Mouse (Mus musculus): ENCODE results near the gene Banf1. TPM values are rescaled to one million over a fixed set of nuclear protein-coding genes. Genes with fewer than 3 reads are reported as not detected.
"Not testable (repeated sequence)": the region's sequence is repeated elsewhere in the genome, so short reads cannot be mapped to it uniquely, and the experiment has no call there.

The Banf1 gene
- total RNA-seq (2021), result 100 to 1,000 TPM; 127 to 128 TPM
- long read RNA-seq, experiment 1, transcript Banf1-201 (3 exons, 1,261 nt), result major isoform, 93 of 183 reads
- long read RNA-seq, experiment 1, transcript Banf1-202 (3 exons, 758 nt), result minor isoform, 7 of 183 reads
- long read RNA-seq, experiment 1, partial matches to known transcripts, result 82 of 183 reads
- long read RNA-seq, experiment 1, other reads (novel, unspliced or antisense), result 0 of 183 reads
- long read RNA-seq, experiment 2, transcript Banf1-202 (3 exons, 758 nt), result minor isoform, 5 of 158 reads
- long read RNA-seq, experiment 2, transcript Banf1-201 (3 exons, 1,261 nt), result major isoform, 72 of 158 reads
- long read RNA-seq, experiment 2, partial matches to known transcripts, result 75 of 158 reads
- long read RNA-seq, experiment 2, other reads (novel, unspliced or antisense), result 6 of 158 reads

DNA sequence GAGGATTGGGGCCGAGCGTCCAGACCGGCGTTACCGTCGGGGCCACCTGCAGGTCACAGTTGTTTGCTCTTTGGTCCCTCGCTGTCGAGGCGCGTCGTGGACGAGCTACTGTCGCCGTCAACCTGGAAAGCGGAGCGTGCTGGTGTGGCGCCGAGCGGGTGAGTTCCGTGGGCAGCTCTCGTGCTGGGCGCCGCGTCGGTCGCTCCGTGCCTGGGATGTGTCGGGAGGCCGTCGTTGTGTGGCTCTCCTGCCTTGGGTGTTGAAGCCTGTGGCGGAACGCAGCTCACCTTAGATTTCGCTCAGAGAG is at the start of gene Banf1:
Banf1 (minus strand) TSS at position 116 of the 307 bp plus-strand sequence.
- no peak for DNase-seq (ENCODE audit: low spot score)

DNA sequence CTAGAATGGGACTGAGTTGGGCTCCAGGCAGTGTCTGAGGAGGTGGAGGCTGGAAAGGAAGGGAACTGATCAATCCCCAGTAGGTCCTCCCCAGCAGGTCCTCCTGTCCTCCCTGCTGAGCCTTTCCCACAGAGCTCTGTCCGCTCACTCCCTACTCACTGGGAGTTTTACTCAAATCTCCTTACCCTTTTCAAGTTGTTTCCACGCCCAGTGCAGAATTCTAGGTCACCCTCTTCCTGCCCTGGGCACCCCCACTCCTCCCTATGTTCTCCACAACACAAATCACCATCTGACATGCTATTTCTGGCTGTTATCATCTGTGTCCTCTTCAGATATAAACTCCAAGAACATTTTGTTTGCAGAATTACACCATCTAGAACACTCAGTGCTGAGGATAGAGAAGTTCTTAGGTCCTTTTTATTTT is 47.6 kb upstream of the Banf1 start:
- peak; percentile 80 for DNase-seq (ENCODE audit: low spot score)

DNA sequence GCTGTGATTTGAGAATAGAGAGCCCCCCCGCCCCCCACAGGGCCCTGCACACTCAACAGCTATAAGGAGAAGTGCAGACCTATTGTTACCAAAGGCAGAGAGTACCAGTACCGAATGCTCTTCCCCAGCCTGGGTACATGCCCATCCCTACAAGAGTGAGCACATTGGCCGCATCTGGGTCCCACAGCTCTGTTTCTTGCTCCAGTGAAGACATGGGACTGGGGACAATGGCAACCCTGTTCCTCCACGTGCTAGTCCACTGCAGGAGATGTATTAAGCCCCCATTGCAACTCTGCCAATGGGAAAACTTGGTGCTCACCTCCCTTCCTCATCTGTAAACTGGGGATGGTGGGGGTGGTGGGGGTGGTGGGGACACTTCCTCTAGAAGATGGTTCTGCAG is 46.9 kb upstream of the Banf1 start:
- no peak for DNase-seq (ENCODE audit: low spot score)

DNA sequence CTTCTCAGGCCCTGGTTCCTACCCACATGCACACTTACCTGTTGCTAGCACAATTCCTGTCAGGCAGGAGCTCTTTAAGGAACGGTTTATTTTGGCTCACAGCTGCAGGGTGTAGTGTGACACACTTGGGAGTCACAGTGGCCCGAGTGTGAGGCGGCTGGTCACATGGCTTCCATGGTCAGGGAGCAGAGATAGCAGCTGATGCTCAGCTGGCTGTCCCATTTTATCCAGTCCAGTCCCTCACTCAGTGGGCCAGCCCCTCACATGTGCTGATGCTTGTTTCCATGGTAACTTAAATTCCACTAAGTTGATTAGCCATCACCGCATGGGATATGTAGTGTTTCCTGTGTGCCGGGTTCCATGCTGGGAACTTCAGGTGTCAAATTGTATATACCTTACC is 45.0 kb upstream of the Banf1 start:
- DNase-seq (ENCODE audit: low spot score), result peak; percentile 78

DNA sequence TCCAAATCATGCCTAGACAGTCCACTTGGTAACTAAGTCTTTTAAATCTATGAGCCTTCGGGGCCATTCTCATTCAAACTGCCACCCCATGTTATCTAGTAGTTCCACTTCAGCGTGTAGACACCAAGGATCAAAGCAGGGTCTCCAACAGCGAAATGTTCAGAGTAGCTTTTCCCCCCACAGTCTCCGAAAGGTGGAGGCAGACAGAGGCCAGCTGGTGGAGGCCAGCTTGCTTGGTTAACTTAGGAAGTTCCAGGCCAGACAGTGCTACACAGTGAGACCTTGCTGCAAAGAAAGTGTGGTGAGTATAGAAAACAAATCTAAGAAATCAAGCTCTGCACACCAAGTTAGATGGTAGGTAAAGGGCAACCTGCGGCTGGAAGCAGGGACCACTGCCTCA is 43.7 kb upstream of the Banf1 start:
- no peak for DNase-seq (ENCODE audit: low spot score)

DNA sequence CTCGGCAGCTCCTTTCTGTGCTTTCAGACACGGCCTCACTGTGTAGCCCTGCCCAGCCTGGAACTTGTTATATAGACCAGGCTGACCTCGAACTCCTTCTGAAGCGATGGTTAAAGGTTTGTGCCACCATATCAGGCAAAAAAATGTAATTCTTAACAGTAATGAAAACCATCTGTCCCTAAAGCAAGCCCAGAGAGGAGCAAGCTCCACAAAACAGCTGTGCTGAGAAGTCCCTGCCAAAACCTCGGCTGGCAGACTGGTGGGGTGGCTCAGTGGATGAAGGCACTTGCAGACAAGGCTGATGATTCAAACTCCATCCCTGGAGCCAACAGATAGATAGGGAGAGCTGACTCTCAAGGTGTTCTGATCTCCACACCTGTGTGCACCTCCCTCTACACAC is 42.1 kb upstream of the Banf1 start:
- no peak for DNase-seq (ENCODE audit: low spot score)

DNA sequence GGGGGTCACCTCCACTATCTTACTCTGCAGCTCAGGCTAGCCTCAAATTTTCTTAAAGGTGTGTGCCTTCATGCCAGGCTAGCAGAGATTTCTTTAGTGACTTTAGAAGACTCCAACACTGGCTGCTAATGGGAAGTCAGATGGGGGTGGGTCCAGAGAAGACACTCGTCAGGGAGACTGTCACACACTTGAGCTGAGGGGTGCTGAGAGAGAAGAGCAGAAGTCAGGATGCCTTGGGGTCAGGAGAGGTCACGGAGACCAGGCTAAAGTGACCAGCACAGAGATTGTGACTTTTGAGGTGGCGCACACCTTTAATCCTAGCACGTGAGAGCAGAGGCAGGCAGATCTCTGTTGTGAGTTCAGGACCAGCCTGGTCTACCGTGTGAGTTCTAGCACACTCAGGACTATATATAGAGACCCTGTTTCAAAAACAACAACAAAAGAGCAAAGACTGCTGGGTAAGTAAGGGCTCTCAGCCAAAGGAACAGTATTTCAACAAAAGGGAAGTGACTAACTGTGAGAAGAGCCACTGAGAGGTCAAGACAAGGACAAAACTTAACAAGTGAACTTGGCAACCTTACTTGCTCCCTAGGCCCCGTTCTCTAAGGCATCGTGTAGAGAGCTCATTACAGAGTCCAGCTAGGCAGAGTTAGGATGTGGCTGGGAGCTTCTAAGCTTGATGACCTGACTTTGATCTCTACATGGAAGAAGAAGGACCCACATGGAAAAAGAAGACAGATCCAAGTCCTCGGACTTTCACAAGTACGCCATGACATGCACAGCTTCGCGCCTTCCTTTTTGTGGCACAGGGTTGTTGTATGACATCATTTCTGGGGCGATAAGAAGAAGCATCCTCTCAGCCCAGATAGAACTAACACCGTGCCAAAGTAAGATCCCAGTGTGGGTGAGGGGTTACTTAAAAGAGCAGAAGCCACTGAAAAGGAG is 41.4 kb upstream of the Banf1 start:
- DNase-seq (ENCODE audit: low spot score), result peak; percentile 34

DNA sequence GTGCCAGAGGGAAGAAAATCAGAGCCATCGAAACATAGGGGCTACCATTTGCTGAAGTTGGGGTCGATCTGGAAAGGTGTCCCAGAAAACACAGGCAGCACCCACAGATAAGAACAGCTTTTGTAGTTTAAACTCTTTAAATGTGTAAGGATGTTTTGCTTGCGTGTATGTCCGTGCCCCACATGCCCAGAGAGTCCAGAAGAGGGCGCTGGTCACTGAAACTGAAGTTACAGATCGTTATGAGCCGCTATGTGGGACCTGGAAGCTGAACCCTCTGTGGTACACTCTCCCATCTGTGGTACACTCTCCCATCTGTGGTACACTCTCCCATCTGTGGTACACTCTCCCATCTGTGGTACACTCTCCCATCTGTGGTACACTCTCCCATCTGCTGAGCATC is 40.2 kb upstream of the Banf1 start:
- peak; percentile 81 for DNase-seq (ENCODE audit: low spot score)

DNA sequence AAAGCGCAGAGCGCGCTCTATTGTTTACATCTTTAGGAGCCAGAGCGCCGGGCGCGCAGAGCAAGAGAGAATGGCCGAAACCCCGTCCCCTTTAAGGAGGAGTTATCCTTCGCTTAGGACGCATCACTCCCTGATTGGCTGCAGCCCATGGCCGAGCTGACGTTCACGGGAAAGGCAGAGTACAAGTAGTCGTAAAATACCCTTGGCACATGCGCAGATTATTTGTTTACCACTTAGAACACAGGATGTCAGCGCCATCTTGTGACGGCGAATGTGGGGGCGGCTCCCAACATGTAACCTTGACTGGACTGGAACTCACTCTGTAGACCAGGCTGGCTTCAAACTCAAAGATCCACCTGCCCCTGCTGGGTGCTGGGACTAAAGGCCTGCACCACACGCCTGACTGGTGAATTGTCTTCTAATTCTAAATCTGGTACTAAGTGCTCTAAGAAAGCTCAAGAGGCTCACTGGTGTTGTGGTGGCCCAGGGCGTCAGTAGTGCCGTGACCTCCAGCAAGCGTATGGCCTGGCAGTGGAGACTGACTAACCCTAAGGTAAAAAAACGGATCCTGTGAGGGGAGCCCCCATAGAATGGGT is 39.7 kb upstream of the Banf1 start:
- peak; percentile 50 for DNase-seq (ENCODE audit: low spot score)

DNA sequence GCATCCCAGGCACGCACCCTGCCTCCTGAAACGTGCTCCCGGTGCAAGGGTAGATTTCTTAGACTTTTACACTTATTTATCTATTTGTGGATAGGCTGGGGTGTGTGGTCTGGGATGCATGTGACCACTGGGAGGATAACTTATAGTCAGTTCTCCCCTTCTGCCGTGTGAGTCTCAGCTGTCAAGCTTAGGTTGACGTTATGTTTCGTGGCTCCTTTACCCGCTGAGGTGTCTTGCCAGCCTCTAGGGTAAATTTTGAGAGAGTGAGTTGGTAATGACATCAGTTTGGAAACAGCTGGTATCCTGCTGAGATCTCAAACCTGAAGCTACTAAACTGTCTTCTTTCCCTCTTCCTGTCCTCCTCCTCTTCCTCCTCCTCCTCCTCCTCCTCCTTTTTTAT is 39.0 kb upstream of the Banf1 start:
- DNase-seq (ENCODE audit: low spot score), result no peak

DNA sequence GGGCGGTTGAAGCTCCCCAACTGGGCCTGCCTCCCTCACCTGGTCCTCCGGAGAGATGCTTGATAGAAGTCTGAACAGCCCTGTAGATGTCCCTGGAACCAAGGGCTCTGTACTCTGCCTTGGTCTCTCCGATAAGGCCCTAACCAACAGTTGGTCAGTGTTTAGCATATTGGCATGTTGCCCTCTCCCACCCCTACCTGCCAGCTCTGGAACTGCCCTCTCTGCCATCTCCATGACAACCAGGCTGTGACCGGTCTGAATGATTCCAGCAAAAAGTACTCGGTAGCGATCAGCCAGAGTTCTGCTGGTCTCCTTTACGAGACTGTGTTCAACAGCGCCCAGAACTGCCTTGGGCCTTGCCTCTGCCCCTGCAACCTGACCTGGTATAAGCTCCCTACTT is 35.3 kb upstream of the Banf1 start, which contains the start of gene Tsga10ip:
Tsga10ip (minus strand) TSS at position 234 of the 400 bp plus-strand sequence.
- no peak for DNase-seq (ENCODE audit: low spot score)

DNA sequence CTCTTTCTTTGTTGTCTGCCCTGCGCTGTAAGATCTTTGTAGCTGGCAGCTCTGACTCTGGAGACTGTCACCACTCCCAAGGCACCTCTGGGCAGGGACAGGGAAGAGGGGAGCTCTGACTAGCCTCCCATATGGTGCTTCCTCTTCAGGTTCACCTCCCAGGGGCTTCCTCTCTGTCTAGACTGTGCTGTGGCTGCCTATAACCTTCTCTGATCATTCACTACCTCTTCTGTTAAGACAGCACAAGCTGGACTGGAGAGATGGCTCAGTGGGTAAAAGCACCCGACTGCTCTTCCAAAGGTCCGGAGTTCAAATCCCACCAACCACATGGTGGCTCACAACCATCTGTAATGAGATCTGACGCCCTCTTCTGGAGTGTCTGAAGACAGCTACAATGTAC is 34.1 kb upstream of the Banf1 start:
- DNase-seq (ENCODE audit: low spot score), result not testable (repeated sequence)

DNA sequence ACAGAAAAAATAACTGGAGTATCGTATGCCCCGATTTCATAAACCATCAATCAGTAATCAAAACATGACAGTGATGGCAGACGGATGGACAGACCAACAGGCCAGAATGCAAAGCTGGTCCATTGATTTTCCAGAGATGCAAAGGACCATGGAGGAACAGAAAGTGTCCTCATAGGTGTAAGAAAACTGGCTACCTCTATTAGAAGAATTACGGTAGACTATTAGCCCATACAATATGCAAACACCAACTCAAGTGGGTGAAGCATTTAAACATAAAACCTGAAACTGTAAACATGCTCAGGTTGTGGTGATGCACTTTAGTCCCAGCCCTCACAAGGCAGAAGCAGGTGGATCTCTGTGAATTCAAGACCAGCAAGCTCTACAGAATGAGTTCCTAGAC is 28.4 kb upstream of the Banf1 start:
- DNase-seq (ENCODE audit: low spot score), result no peak

DNA sequence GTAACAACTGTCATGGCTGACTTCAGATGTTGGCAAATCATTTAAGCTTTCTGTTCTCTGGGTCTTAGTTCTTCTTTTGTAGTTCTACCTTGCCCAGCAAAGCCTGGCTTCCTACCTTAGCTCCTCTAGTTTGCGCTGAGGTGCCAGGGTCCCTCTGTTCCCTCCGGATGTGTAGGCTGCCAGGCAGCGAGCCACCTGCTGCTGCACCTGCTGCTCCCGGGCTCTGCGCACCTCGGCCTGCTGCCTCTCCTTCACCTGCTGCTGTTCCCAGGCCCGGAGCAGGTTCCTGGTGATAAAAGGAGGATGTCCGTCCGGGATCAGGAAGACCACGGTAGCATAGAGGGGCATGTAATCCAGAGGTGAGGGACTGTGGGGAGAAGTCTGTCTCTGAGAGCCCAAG is 27.2 kb upstream of the Banf1 start:
- no peak for DNase-seq (ENCODE audit: low spot score)

DNA sequence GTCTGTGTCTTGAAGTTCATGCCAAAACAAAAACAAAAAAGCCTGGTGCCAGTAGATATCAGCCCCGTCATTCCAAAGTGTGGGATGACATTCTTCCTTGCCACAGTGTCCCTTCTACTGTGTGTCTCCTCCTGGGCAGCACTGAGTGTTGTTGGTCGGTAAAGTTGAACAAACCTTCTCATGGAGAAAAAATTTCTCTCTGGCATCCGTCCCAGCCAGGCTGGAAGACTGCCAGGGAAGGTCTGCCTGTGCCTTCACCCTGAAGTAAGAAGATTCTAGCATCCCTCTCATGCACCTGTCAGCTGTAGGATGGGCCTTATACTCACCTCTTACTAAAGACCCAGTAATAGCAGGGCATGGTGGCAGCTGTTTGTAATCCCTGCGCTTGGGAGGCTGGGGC is 25.9 kb upstream of the Banf1 start:
- DNase-seq (ENCODE audit: low spot score), result no peak

DNA sequence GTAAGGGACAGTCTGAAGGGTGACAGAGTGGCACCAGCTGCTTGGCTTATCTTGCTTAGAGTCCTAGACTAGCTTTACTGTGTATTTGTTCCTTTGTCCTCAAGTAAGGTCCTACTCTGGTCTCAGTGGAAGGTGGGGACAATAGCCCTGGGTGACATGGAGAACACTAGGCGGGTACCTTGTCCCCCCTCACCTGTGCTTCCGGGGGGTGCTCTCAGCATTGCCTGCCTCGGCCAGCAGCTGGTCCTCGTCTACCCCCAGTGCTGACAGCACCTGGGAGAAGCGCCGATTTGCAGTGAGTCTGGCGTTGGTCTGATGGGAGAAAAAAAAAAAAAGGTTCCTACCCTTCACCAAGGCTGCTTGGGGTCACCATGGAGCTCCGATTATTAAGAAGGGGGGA is 23.4 kb upstream of the Banf1 start:
- DNase-seq (ENCODE audit: low spot score), result no peak

DNA sequence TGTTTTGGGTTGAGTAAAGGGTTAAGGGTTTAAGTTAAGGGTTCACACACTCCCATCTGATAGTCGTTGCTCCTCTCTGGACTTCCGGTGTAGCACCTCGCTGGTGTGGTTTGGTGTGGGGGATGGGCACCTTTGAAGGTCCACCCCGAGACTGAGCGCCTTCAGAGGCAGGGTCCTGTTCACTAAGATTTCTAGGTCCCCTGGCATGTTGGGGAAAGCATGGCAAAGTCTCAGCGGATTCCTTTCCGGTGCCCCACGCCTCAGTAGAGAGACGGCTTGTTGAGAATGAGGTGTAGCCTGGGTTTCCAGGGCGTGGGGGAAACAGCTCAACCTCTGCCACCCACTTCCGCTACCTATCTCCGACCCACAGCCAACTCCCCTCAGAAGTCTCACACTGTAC is 22.7 kb upstream of the Banf1 start:
- no peak for DNase-seq (ENCODE audit: low spot score)

DNA sequence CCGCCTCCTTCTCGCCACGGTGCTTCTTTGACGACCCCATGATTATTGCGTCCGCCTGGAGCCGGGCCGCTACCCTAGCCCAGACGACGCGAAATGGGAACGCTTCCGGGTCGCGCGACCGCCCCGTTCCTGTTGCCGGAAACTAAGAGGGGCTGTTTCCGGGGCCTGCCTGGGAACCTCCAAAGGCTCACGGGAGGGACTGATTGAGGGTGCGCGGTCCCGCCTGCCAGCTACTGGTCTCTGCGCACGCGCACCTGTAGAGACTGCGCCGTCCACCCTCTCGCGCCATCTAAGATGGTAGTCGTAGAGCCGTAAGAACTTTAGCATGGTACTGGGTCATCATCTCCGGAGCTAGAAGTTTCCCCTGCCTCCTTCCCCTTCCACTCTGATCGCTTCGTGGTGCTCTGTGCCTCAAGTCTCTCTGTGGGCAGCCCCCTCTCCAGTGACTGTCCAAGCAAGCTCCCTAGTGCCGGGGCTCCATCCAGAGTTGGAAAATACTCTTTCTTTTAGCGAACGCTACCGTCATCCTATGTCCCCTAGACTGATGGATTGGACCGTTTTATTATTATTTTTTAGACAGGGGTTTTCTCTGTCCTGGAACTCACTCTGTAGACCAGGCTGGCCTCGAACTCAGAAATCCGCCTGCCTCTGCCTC is 21.7 kb upstream of the Banf1 start, which contains the start of gene Sart1:
Sart1 (minus strand) TSS at position 116 of the 655 bp plus-strand sequence.
- peak; percentile 95 for DNase-seq (ENCODE audit: low spot score)

DNA sequence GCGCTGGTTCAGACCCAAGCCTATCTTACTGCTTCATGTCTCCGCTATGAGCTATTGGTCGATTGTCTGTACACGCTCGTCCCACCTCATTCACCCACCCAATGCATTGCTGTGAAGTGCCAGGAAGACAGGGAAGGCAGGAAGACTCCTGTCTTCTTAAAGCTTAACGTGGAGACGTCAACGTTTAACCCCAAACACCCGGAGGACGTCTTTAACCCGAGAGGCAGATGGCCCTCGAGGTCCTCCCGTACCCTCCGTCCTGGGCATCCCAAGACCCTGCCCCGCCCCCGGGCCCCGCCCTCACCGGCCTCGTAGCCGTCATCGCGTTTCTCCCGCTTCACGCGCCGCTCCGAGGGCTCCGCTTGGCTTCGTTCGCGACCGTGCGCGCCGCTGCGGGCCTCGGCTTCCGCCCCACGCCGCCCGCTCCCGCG is 21.1 kb upstream of the Banf1 start:
- DNase-seq (ENCODE audit: low spot score), result no peak

DNA sequence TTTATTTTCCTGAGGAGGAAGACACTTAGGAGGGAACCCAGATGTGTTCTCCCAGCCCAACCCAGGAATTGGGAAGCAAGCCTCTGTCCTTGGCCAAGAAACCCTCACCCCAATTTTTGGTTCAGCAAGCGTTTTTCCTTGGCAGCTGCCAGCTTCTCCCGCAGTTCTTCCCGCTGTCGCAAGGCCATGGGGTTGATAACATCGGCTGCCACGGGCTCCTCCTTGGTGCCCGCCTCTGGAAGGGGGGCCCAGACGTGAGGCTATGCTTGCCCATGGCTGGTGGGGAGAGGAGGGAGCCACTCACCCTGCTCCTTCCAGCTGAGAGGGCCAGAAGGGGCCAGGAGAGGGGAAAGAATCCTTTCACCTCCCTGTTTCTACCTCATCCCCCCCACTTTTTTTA is 17.7 kb upstream of the Banf1 start:
- no peak for DNase-seq (ENCODE audit: low spot score)

DNA sequence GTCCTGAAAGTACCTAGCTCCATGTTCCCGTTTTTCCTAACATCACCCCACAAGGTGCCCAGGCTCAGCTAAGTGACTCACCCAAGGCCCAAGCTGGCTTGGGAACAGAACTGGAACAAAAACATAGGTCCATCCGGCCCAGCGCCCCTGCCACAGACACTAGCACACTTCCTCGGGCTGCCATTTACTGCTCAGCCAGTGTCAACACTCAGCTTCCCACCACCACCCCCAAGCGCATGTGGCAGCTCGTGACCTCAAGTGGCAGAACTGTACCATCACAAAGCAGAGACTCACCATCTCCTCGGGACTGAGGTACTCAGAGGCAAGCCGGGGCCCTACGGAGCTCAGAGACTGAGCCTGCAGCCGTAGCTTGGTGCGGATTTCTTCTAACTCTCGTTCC is 16.4 kb upstream of the Banf1 start:
- no peak for DNase-seq (ENCODE audit: low spot score)

DNA sequence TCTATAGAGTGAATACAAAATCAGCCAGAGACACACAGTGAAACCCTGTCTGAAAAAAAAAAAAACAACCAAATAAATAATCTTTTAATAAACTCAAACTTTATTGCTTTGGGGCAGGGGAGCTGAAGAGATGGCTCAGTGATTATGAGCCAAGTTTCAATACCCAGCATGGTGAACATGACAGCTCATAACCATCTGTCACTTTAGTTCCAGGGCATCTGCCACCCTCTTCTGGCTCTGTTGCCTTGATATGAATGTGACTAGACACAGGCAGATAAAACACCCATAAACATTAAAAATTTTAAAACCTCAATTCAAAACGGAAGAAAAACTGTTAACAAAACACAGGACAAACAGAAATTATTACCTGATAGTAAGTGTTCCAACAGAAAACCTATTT is 10.5 kb upstream of the Banf1 start:
- DNase-seq (ENCODE audit: low spot score), result no peak
